Mouse (Mus musculus) brain, embryonic 14.5 days (tissue): ENCODE measurements around the gene Grid2. TPM values are rescaled to one million over a fixed set of nuclear protein-coding genes. Genes with fewer than 3 reads are reported as not detected.

Experiments used
- DNase-seq: peaks from one replicate; pipeline ENCODE4 v3.0.0-alpha.2; 2011; ENCODE audit warnings: low read depth
- CTCF ChIP-seq: fragments of 200-500 bp; IDR thresholded peaks from 2 replicates; pipeline ENCODE4 v1.5.1; 2012; ENCODE audit warnings: inconsistent platforms, mild to moderate bottlenecking, moderate library complexity, borderline replicate concordance; ENCODE audit not compliant: insufficient read depth, insufficient read length; ENCODE audit errors: extremely low read depth
- POLR2A ChIP-seq: fragments of 200-500 bp; IDR thresholded peaks from 2 replicates; pipeline ENCODE4 v1.6.1; 2012; ENCODE audit warnings: mild to moderate bottlenecking, inconsistent platforms, borderline replicate concordance; ENCODE audit not compliant: poor library complexity, insufficient read depth, insufficient read length, severe bottlenecking; ENCODE audit errors: extremely low read depth
- polyA plus RNA-seq: library from polyadenylated mRNA; depleted of rRNA; stranded (reverse); fragments of >200 nt; gene quantifications from 2 replicates; pipeline ENCODE4 v1.2.3, GENCODE M21; 2012

Gene Grid2
- polyA plus RNA-seq, 1 experiment = 12.3 TPM

- peak; percentile 76 for DNase-seq
- TF ChIP-seq POLR2A (no peak), CTCF (no peak)
Observed at GRCm38 (mm10) chr6:64728499-64729198, 1473.0 kb downstream of the Grid2 start, which contains the start of gene Atoh1. Atoh1 (plus strand) TSS chr6:64729125.

DNA sequence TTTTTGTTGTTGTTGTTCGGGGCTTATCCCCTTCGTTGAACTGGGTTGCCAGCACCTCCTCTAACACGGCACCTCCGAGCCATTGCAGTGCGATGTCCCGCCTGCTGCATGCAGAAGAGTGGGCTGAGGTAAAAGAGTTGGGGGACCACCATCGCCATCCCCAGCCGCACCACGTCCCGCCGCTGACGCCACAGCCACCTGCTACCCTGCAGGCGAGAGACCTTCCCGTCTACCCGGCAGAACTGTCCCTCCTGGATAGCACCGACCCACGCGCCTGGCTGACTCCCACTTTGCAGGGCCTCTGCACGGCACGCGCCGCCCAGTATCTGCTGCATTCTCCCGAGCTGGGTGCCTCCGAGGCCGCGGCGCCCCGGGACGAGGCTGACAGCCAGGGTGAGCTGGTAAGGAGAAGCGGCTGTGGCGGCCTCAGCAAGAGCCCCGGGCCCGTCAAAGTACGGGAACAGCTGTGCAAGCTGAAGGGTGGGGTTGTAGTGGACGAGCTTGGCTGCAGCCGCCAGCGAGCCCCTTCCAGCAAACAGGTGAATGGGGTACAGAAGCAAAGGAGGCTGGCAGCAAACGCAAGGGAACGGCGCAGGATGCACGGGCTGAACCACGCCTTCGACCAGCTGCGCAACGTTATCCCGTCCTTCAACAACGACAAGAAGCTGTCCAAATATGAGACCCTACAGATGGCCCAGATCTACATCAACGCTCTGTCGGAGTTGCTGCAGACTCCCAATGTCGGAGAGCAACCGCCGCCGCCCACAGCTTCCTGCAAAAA lies 1473.7 kb downstream of the Grid2 start:
- TF ChIP-seq POLR2A (no peak), CTCF (no peak)
- peak; percentile 65 for DNase-seq

GRCm38 (mm10) chr6:64730030-64730429 lies 1474.4 kb downstream of the Grid2 start:
- TF ChIP-seq CTCF = no peak
- peak; percentile 40 for DNase-seq

DNA sequence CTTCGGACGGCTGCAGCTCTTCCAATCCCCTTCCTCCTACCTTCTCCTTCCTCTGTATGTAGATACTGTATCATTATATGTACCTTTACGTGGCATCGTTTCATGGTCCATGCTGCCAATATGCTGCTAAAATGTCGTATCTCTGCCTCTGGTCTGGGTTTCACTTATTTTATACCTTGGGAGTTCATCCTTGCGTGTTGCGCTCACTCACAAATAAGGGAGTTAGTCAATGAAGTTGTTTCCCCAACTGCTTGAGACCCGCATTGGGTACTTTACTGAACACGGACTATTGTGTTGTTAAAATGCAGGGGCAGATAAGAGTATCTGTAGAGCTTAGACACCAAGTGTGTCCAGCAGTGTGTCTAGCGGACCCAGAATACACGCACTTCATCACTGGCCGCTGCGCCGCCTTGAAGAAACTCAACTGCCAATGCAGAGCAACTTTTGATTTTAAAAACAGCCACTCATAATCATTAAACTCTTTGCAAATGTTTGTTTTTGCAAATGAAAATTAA lies 1474.9 kb downstream of the Grid2 start:
- TF ChIP-seq POLR2A (no peak), CTCF (no peak)
- peak; percentile 51 for DNase-seq

DNA sequence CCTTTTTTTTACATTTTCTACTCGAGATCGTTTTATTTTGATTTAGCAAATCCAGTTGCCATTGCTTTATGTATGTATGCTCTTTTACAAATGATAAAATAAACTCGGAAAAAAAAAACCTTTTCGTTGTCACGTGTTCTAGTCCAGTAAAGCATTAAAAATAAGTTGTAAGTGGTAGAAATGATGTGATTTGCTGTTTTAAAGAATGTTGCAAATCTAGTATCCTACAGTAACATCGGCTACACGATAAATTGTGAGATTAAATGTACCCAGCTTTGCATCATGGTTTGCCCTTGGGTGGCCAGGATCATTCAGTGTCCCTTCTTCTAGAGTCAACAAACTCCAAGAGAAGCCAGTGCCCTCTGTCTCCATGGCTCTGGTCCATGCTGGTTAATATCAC lies 1475.5 kb downstream of the Grid2 start:
- peak; percentile 18 for DNase-seq
- TF ChIP-seq POLR2A (no peak), CTCF (no peak)

GRCm38 (mm10) chr6:64731621-64732320 lies 1476.1 kb downstream of the Grid2 start:
- TF ChIP-seq POLR2A (no peak), CTCF (no peak)
- peak; percentile 14 for DNase-seq

- DNase-seq = no peak
- TF ChIP-seq CTCF = no peak
- no peak for TF ChIP-seq POLR2A
Observed at GRCm38 (mm10) chr6:64733311-64733710, 1477.6 kb downstream of the Grid2 start.

DNA sequence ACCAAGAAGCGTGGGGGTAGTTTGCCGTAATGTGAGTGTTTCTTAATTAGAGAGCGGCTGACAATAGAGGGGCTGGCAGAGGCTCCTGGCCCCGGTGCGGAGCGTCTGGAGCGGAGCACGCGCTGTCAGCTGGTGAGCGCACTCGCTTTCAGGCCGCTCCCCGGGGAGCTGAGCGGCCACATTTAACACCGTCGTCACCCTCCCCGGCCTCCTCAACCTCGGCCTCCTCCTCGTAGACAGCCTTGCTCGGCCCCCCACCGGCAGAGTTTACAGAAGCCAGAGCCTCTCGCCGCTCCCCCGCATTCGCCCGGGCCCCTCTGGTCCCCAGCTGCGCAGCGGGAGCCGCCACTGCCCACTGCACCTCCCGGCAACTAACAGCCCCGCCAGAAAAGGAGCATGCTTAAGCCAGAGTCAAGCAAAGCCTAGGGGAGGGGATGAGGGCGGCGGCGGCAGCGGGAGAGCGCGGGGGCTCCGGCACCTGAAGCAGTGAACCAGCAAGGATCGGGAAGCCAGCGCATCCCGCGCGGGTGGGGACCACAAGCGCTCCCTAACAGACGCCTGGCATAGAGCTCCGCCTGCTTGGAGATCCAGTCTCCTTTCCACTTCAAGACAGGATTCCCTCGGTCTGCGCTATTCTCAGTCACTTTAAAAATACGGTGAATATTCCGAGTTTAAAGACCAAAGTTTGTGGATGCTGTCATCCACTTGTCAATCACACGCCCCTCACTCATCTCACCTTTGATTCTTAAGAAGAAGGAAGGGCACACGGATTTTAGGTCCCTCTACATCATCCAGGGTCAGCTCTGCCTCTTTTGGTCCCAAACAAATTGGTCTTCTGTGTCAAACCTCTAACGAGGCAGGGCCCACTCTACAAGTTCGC lies 1479.0 kb downstream of the Grid2 start:
- TF ChIP-seq CTCF (no peak), POLR2A (no peak)
- peak; percentile 76 for DNase-seq

- no peak for DNase-seq
- TF ChIP-seq POLR2A (no peak), CTCF (no peak)
Observed at GRCm38 (mm10) chr6:64736317-64736716, 1480.6 kb downstream of the Grid2 start.

GRCm38 (mm10) chr6:64742915-64743489 lies 1487.3 kb downstream of the Grid2 start:
- no peak for DNase-seq
- TF ChIP-seq POLR2A = no peak
- no peak for TF ChIP-seq CTCF
